Mouse (Mus musculus): ENCODE measurements at regions not wholly inside any gene's neighbourhood (a gene's known extent, or its start where the extent isn't known, plus 50 kb on each side); places are given as distances from the start of the nearest gene placed in this dataset.

DNA sequence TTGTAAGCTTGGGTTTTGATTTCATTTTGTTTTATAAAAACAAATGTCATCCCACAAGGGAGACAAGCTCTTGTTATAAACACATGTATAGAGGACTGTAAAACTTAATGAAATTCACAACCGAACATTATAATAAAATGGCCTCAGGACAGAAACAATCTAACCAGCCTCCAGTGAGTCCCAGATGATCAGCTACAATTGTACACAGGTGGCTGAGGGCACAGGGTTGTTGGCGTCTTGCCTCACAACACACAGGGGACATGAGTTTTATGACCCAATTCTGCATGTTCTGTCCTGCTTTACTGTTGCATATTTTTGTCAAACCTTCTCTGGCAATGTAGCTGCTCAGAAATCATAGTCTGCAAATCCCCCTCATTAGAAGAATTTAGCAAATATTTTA is 136.0 kb upstream of the Pdzrn3 start:
- no peak for TF ChIP-seq CTCF (IDR thresholded peaks at IDR 0.05; ENCODE audit: extremely low read depth, insufficient read depth, low read length)
- no peak for TF ChIP-seq POLR2A (IDR thresholded peaks at IDR 0.05; ENCODE audit: extremely low read depth, insufficient read depth, low read length)

All from cortical plate, adult 2 months (tissue).